8 mouse cellular contexts compared by ENCODE assay signal in the genomic region with DNA sequence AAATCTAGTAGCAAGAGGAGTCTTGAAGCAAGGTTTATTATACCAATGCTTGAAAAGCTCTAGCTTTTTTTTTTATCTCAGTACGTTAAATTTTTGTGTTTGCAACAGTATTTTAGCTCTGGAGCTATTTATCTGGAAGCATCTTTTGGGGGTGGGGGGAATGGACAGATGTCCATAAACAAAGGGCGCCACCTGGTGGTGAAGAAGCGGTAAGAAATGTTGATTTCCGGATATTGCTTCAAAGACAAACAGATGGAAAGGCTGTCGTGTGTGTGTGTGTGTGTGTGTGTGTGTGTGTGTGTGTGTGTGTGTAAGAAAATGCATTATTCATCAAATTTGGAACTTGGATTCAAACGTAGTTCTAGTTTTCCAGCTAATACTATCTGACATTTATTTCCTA.
DNase-seq lines count a peak whose midpoint lies in the region; ATAC-seq and TF ChIP-seq lines count a peak whose summit lies in the region.

No protein-coding gene starts in this region.

- peak; percentile 70 for TF ChIP-seq CTCF in layer of hippocampus, adult 2 months (conservative IDR thresholded peaks at IDR 0.05)

- peak; percentile 53 to 73 for DNase-seq in heart, postnatal 10 days
- DNase-seq in A20 (ENCODE audit: low read depth, low spot score) (peak; percentile 62), ZHBTc4 (ENCODE audit: low read depth, low spot score) (peak; percentile 70)
- peak; percentile 47 for DNase-seq in embryo, embryonic 9.5 days (ENCODE audit: extremely low spot score)
- DNase-seq in layer of hippocampus, adult 2 months (ENCODE audit: low spot score in 2 of 2): peak in 1 of 2 experiments; percentile 45
- DNase-seq in naive thymus-derived CD4-positive, alpha-beta T cell, adult 2 months (ENCODE audit: low read depth): peak; percentile 77

- no peak for ATAC-seq in heart, embryonic 12.5 days (ENCODE audit: insufficient number of reproducible peaks, low FRiP score)
- ATAC-seq in erythroblast, adult 5-6 weeks (replicated peaks; ENCODE audit: low FRiP score, poor library complexity, severe bottlenecking): no peak

- H3K9ac ChIP-seq in heart, embryonic 12.5 days: no peak overlapping the region

- WGBS in heart, embryonic 12.5 days: 2% methylated on average over 6 of the region's 6 CpGs

- no peak overlapping the region for H3K27ac ChIP-seq in heart, embryonic 12.5 days (ENCODE audit: poor library complexity, severe bottlenecking)
- H3K27ac ChIP-seq in layer of hippocampus, adult 2 months: no peak overlapping the region

- H3K27me3 ChIP-seq in heart, embryonic 12.5 days (replicated peaks): peaks cover 17% of the 10 kb centered on the region

- intact Hi-C loops in heart, postnatal 10 days (cut with DNase I): loop anchor here (5.0 kb wide), 2 partner anchors 436 to 449 kb away; a partner anchor contains a TSS

- H3K4me3 ChIP-seq in heart, embryonic 12.5 days: no peak overlapping the region
- H3K4me3 ChIP-seq in layer of hippocampus, adult 2 months: no peak overlapping the region

- no peak overlapping the region for H3K4me2 ChIP-seq in heart, embryonic 12.5 days

- peaks cover 6% of the 10 kb centered on the region for H3K4me1 ChIP-seq in heart, embryonic 12.5 days (replicated peaks)

- no peaks in the 10 kb centered on the region for H3K9me3 ChIP-seq in heart, embryonic 12.5 days (replicated peaks)

- H3K36me3 ChIP-seq in heart, embryonic 12.5 days: no peaks in the 10 kb centered on the region
